Comparison of ENCODE assay signal across 27 mouse cellular contexts in genomic region chr9:27125450-27125849, GRCm38 (mm10). TPM values are rescaled to one million over a fixed set of nuclear protein-coding genes. Genes with fewer than 3 reads are reported as not detected.
DNase-seq lines count a peak whose midpoint lies in the region; ATAC-seq and TF ChIP-seq lines count a peak whose summit lies in the region.
"Had no signal": no experiment of that assay in that cellular context is flagged by ENCODE, and none has a peak within 500 bp of the region (broad histone marks: within the 10 kb centered on the region; RNA-seq: fewer than 3 reads in every experiment).

No protein-coding gene starts in this region.

- H3K27ac ChIP-seq in forebrain, embryonic 10.5 days, result peak overlapping the region; percentile 35; the same call in 1 of the 2 replicates
- H3K27ac ChIP-seq in forebrain, embryonic 11.5 days (ENCODE audit: low read depth, low read length), result no peak overlapping the region
- peak overlapping the region; percentile 57 for H3K27ac ChIP-seq in heart, adult 2 months
- peak overlapping the region; percentile 30; the same call in 1 of the 2 replicates for H3K27ac ChIP-seq in left cerebral cortex, adult 2 months
- H3K27ac ChIP-seq in brown adipose tissue, adult 24 weeks (replicated peaks; ENCODE audit: low read depth, low read length), result peak overlapping the region; percentile 79
- H3K27ac ChIP-seq: embryonic facial prominence, embryonic 12.5 days; limb, embryonic 10.5 days; liver, embryonic 15.5 days; lung, embryonic 15.5 days had no signal

- TF ChIP-seq CTCF in heart, adult 2 months (IDR thresholded peaks at IDR 0.05), result no peak
- no peak for TF ChIP-seq CTCF in left cerebral cortex, adult 2 months (IDR thresholded peaks at IDR 0.05)

- ATAC-seq in forebrain, embryonic 11.5 days (replicated peaks; ENCODE audit: low FRiP score), result no peak
- ATAC-seq: activated CD4-positive, CD25-positive, alpha-beta regulatory T cell, adult 4 months; inflammation-experienced regulatory T-cells, adult 6 months had no signal

- 80% methylated on average over 6 of the region's 6 CpGs for WGBS in forebrain, embryonic 10.5 days
- 53% methylated on average over 6 of the region's 6 CpGs for WGBS in forebrain, embryonic 11.5 days
- 41% methylated on average over 6 of the region's 6 CpGs for WGBS in heart, adult 2 months

- H3K4me1 ChIP-seq in forebrain, embryonic 10.5 days, result peaks cover 40% of the 10 kb centered on the region
- H3K4me1 ChIP-seq in forebrain, embryonic 11.5 days (replicated peaks; ENCODE audit: control insufficient read depth, insufficient read depth, low read length), result peaks cover 9% of the 10 kb centered on the region; the same call in 1 of the 2 replicates
- H3K4me1 ChIP-seq in heart, adult 2 months (ENCODE audit: control insufficient read depth, insufficient read depth, low read length), result peaks cover 10% of the 10 kb centered on the region
- peaks cover 12% of the 10 kb centered on the region for H3K4me1 ChIP-seq in brown adipose tissue, adult 24 weeks (ENCODE audit: control insufficient read depth, insufficient read depth, insufficient read length, low read length)
- H3K4me1 ChIP-seq: liver, embryonic 15.5 days had no signal

- H3K36me3 ChIP-seq in forebrain, embryonic 10.5 days (replicated peaks), result peaks cover 41% of the 10 kb centered on the region
- no peaks in the 10 kb centered on the region for H3K36me3 ChIP-seq in forebrain, embryonic 11.5 days (ENCODE audit: control insufficient read depth, insufficient read depth, low read length)
- peaks cover 4% of the 10 kb centered on the region for H3K36me3 ChIP-seq in heart, adult 2 months (ENCODE audit: control insufficient read depth, insufficient read depth, low read length)
- H3K36me3 ChIP-seq: embryonic facial prominence, embryonic 12.5 days; liver, embryonic 15.5 days; lung, embryonic 15.5 days had no signal

- H3K9ac ChIP-seq in forebrain, embryonic 11.5 days (ENCODE audit: low read length), result no peak overlapping the region
- H3K9ac ChIP-seq in heart, adult 2 months (ENCODE audit: low read depth, low read length), result peak overlapping the region; percentile 3; the same call in 1 of the 2 replicates
- H3K9ac ChIP-seq: embryonic facial prominence, embryonic 12.5 days; liver, embryonic 15.5 days; lung, embryonic 15.5 days had no signal

- H3K9me3 ChIP-seq in forebrain, embryonic 10.5 days, result peaks cover 11% of the 10 kb centered on the region; the same call in 1 of the 2 replicates
- no peaks in the 10 kb centered on the region for H3K9me3 ChIP-seq in forebrain, embryonic 11.5 days (ENCODE audit: control insufficient read depth, low read length)
- H3K9me3 ChIP-seq: limb, embryonic 10.5 days; liver, embryonic 15.5 days; lung, embryonic 15.5 days had no signal

- no peaks in the 10 kb centered on the region for H3K27me3 ChIP-seq in forebrain, embryonic 10.5 days (ENCODE audit: poor library complexity, severe bottlenecking)
- no peaks in the 10 kb centered on the region for H3K27me3 ChIP-seq in forebrain, embryonic 11.5 days (ENCODE audit: control insufficient read depth, insufficient read depth, low read length)
- H3K27me3 ChIP-seq in heart, adult 2 months (ENCODE audit: control insufficient read depth, insufficient read depth, low read length), result no peaks in the 10 kb centered on the region
- H3K27me3 ChIP-seq: embryonic facial prominence, embryonic 12.5 days; liver, embryonic 15.5 days; lung, embryonic 15.5 days had no signal

- no peak for TF ChIP-seq POLR2A in heart, adult 2 months (IDR thresholded peaks at IDR 0.05; ENCODE audit: insufficient read depth, low read depth, low read length)

- H3K4me2 ChIP-seq in forebrain, embryonic 11.5 days (ENCODE audit: low read depth, low read length, severe bottlenecking), result no peak overlapping the region
- H3K4me2 ChIP-seq: embryonic facial prominence, embryonic 12.5 days; liver, embryonic 15.5 days; lung, embryonic 15.5 days had no signal

- no peak overlapping the region for H3K4me3 ChIP-seq in forebrain, embryonic 10.5 days
- no peak overlapping the region for H3K4me3 ChIP-seq in forebrain, embryonic 11.5 days (ENCODE audit: low read depth, low read length)
- H3K4me3 ChIP-seq in heart, adult 2 months, result no peak overlapping the region
- H3K4me3 ChIP-seq in left cerebral cortex, adult 2 months, result no peak overlapping the region
- H3K4me3 ChIP-seq in brown adipose tissue, adult 24 weeks (ENCODE audit: insufficient read depth, low read depth, low read length), result no peak overlapping the region
- H3K4me3 ChIP-seq: embryonic facial prominence, embryonic 12.5 days; limb, embryonic 10.5 days; liver, embryonic 15.5 days; lung, embryonic 15.5 days had no signal

- peaks cover 4% of the 10 kb centered on the region; the same call in 1 of the 2 replicates for H3K79me2 ChIP-seq in heart, adult 2 months (replicated peaks; ENCODE audit: control insufficient read depth, insufficient read depth, low read length)

- intact Hi-C loops in heart, adult 2 months (cut with DNase I), result no loop called here
- intact Hi-C loops in heart, postnatal 25 days (cut with DNase I), result no loop called here
- intact Hi-C loops in left cerebral cortex, adult 2 months (cut with DNase I), result loop anchor here (2.0 kb wide), 1 partner anchor 23 kb away; no protein-coding TSS in a partner anchor

- DNase-seq in forebrain, embryonic 10.5 days (ENCODE audit: extremely low spot score, low spot score), result no peak
- DNase-seq in forebrain, embryonic 11.5 days (ENCODE audit: low spot score), result no peak
- DNase-seq in heart, adult 2 months, result no peak
- no peak for DNase-seq in heart, postnatal 25 days (ENCODE audit: low spot score)
- DNase-seq in left cerebral cortex, adult 2 months (ENCODE audit: extremely low spot score in 1 of 2, low spot score in 2 of 2), result no peak
- no peak for DNase-seq in left cerebral cortex, adult 11 months (ENCODE audit: low spot score)
- no peak for DNase-seq in layer of hippocampus, adult 8-10 months (ENCODE audit: low spot score in 2 of 2)
- DNase-seq: adrenal gland, adult 8-10 months; cerebellum, adult 18-20 months; cerebellum, postnatal 14 days; gastrocnemius, postnatal 10 days; heart, adult 18-20 months; heart, postnatal 36 days; kidney, adult 8-10 months; liver; lung, postnatal 36 days; retina, postnatal 1 day; right cerebral cortex, postnatal 25 days; spleen, adult 18-20 months had no signal

- TF ChIP-seq EP300 in heart, adult 2 months (IDR thresholded peaks at IDR 0.05; ENCODE audit: insufficient read depth, low read depth, low read length), result no peak

RNA-seq across cellular contexts. Expression of gene Jam3, which starts 29.8 kb away (rescaled TPM):
- polyA plus RNA-seq in forebrain, embryonic 10.5 days (2016; fragmentation: Nextera tagmentation; extraction: Ambion mirVana), result 146 and 150 TPM in 2 replicates
- 168 and 176 TPM in 2 replicates for polyA plus RNA-seq in forebrain, embryonic 11.5 days (2014; fragmentation: Nextera tagmentation; extraction: Ambion mirVana)
- 10 to 100 TPM; 14.1 to 14.2 TPM for total RNA-seq in heart, adult 2 months (2021)
- polyA plus RNA-seq in heart, adult 2 months (2012; rRNA removed), result 18.9 and 30.5 TPM in 2 replicates
- 10 to 100 TPM; 13.0 to 16.6 TPM for total RNA-seq in heart, postnatal 25 days (2021)
- total RNA-seq in left cerebral cortex, adult 2 months (2021), result 10 to 100 TPM; 32.6 TPM
- polyA plus RNA-seq in brown adipose tissue, adult 24 weeks (2012; ENCODE audit: insufficient read depth, insufficient read length, missing spikeins), result 5.1 and 10.5 TPM in 2 replicates
- 10 to 100 TPM; 37.2 to 45.0 (median 41.6) TPM for total RNA-seq in layer of hippocampus, adult 8-10 months (2022)
- total RNA-seq: megakaryocyte-erythroid progenitor cell, adult 5-6 weeks had no signal
